Mouse (Mus musculus) layer of hippocampus, postnatal 14 days (tissue): ENCODE data around the gene Gmds. TPM values are rescaled to one million over a fixed set of nuclear protein-coding genes. Genes with fewer than 3 reads are reported as not detected.

ENCODE experiments used
- DNase-seq, 2 experiments: peaks; one replicate each; pipeline ENCODE4 v3.0.0; 2021 to 2022; ENCODE audit warnings: low spot score in 2 of 2, mixed read lengths in 1 of 2
- total RNA-seq, 2 experiments: library from RNA; stranded (reverse); gene quantifications; 2 replicates each; pipeline ENCODE4 v1.2.3; 2021

The Gmds gene
- total RNA-seq, 2 experiments from 2014 or later: 15.8 to 18.0 TPM

DNA sequence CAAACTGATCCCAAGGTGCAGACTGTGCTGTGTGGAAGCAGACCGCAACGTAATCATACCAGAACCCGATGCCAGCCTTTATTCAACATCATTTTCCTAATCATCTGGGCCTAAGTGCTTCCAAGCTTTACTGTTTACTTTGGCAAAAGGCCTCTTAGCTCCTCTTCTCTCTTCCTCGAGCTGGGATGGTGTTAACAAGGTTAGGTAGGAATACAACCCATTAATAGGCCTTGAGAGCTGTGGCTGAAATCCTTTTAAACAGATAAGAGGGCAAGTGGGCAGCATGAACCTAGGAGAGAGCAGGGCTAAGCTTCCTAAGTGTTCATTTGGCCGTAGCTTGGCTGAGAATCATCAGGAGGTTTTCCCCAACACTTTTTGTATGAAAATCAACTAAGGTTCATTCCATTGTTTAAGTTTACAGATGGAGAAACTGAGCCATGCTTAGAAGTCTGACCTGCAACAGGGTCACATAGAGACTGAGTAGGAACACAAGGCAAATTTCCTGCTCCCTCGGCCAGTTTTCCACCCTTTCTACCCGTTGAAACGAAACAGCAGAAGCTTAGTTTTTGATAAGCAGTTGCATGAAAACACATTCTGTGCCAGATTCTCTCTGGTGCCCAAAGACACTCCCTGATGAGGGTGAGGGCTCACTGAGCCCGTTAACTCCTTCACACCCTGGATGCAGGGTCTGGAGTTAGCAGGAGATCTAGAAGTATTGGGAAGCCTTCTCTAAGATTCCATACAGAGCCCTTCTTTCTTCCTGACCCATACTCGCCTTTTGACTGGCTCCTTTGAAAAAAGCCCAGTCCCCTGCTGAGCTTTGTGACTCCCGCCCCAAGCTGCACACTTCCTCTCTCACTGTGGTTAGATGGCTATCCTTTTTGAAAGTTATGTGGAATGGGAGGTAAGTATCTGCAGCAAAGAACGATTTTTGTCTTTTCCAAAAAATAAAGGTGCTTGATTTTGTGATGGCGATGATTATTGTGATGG lies 379.9 kb downstream of the Gmds start:
- no peak for DNase-seq

DNA sequence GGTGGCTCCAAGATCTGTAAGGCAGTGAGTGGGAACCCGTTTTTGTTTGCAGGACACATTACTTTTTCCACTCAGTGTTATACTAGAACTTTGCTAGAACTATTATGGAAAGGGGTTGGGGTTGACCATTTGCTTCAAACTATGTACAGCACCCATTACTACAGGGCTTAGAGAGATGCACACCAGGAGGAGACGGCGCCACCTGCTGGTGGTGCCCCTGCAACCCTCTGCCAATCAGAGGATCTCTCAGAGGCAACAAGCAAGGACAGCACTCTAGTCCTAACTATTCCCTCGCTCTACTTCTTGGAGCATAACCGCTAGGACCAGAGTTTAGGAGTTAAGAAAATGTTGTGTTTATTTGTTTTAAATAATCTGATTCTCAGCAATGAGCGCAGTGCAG lies 382.0 kb downstream of the Gmds start:
- no peak for DNase-seq

DNA sequence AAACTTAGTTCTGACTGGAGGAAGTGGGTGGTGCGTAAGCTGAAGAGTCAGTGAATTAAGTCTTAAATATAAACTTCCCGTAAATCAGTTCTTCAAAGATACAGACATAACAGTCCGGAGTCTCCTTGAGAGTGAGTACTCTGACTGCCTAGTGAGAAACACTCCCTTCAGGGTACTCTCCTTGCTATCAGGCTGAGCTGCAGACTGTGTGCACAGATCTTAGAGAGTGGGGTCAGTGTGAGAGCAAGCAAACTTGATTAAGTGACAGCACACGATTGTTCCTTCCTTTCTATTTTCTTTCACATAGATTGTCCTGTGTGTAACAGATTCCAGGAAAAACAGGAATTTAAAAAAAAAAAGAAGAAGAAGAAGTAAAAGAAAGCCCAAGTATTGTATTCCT lies 382.4 kb downstream of the Gmds start:
- DNase-seq: no peak

DNA sequence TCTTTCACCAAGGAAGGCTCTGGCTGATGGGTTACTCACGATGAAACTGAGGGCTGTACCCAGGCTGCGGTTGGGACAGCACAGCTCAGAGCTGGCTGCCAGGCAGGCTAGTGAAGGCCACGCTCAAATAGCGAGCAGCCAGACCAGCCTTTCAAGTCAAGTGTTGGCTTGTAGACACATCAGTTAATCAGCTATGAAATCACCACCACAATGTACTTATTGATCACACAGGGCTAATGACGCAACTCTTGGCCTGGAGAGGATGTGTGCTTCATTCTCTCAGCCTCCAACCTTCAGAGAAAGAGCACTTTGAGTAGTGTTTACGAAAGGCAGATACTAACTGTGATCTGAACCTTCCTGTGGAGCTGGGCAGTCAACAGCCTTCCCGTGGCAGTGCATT lies 383.4 kb downstream of the Gmds start:
- DNase-seq: peak in 1 of 2 experiments; percentile 8

DNA sequence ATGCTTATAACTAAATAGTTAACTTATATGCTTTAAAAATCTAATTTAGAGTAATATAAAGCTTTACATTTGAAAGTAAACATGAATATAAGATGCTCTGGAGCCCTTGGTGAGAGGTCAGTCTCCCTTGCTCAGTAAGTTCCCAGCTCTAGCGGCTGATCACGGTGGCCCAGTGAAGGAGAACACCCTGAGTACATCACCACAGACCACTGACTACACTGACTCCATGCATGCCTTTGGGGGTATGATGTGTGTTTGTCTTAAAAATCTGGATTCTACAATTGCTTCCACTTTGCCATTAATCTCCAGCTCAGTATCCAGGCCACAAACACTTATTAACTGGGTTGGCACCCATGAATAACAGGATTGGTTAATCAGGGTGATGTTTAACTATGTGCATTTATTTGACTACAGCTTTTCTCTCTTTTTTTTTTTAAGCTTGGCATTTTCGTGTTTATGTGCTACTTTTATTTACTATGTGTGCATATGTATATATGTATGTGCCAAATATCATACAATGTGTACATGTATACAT lies 393.8 kb downstream of the Gmds start:
- DNase-seq: no peak

DNA sequence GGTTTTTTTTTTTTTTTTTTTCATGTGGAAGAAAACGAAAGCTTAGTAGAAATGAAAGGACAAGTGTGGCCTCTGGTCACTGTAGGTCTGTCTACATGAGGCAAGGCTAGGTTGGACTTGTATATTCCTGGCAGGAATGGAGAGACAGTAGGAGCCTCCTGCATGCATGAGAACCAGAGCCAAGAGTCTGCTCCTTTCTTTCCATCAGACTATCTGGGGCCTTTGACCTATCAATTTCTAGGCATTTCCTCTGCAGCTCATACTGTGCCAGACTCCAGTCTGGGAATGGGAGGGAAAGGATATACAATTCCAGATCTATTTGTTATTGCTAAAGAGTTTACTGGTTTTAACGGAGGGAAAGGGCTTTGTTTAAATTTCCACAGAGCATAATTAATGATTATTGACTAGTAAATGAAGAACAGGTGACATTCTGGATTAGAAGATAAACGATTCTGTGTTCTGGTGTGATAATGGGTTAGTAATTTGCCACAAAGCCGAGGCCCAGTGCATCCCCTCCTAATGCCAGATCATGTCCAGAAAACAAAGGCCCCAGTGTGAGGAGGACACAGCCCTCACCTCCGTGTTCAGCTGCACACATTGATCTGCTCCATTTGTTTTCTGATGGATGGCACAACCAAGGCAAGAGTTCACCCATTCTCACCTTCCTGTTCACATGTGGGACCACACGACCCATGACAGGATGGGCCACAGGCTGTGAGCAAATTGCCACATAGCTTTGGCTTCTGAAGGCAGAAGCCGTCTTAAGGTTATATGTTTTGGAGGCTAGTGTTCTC lies 394.9 kb downstream of the Gmds start:
- DNase-seq: no peak

DNA sequence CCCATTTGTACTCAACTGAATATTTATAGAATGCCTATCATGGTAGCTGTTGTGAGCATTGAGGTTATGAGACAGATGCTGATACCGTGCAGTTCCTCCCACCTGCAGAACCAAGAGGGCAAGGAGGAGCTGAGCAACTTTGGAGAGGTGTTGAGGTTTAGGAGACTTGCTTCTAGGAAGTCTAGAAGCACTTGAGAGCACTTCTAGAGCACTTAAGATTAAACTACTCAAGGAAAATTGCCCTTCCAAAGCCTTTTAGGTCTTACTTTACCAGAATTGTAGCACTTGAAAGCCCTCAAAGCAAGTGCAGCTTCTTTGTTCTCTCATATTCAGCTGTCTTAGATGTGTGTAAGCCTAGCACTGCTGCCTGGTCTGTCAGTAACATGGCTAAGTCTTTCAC lies 409.2 kb downstream of the Gmds start:
- no peak for DNase-seq

DNA sequence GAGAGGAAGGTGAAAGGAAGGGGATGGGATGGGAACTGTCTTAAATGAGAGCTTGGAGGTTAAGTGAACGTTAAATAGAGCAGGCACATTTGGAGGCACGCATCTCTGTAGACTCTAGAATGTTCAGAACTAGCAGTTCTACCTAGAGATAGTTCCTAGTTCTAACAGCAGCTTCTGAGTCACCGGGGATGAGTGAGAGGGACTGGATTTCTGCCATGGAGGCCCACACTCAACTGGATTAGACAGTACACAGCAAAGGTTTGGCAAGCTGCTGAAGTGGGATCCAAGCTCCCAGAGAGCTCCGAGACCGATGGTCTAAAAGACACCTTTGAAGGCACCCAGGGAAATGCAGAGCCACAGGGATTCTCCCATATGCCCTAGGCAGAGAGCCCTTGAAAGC lies 411.9 kb downstream of the Gmds start:
- peak in 1 of 2 experiments; percentile 12 for DNase-seq

DNA sequence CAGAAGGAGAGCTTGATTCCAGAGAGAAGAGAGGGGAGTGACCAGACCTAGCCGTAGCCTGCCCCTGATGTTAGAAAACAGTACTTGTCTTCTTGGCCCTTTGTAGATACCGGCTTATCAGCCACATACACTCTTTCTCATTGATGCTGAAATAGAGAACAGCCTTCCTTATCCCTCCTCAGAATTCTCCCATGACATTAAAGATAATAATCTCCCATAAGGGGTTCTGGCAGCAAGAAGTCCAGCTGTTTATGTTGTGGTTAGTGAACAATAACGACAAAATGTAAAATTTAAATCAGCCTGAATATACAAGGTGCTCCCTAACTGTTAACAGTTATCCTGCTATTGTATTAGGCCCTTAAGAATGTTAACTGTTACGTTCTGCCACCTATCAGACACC lies 414.0 kb downstream of the Gmds start:
- DNase-seq: no peak

DNA sequence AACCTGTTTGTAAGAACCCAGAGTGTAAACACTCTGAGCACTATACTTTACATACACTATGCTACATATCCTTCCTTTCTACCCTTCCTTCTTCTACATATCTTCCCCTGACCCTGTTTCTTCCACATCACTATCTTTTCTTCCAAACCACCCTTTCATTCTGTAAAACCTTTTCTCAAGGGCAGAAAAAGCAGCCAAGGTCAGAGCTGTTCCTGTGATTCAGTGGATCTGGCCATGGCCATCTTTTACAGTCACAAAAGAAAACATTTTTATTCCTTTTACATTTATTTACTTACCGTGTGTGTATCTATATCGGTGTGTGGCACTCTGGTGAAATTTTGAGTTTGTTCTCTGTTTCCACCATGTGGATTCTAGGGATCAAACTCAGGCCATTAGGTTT lies 418.8 kb downstream of the Gmds start:
- DNase-seq: no peak

DNA sequence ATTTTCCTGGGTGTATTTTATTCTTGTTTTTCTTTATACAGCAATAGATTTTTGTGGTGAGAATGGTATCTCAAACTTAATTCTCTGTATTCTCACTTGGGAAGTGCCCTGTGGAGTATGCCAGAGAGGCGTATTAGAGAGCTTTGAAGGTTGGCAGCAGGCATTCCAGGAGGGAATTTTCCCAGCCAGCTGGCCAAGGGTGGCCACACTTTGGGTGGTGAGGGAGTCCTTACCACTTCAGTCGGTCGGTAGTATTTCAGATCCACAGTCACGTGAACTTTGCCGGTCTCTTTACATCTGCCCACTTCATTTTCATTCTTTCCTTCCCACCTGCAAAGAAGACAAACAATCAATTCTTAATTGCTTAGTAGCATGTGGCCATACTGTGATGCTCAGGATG lies 421.2 kb downstream of the Gmds start:
- DNase-seq: no peak

DNA sequence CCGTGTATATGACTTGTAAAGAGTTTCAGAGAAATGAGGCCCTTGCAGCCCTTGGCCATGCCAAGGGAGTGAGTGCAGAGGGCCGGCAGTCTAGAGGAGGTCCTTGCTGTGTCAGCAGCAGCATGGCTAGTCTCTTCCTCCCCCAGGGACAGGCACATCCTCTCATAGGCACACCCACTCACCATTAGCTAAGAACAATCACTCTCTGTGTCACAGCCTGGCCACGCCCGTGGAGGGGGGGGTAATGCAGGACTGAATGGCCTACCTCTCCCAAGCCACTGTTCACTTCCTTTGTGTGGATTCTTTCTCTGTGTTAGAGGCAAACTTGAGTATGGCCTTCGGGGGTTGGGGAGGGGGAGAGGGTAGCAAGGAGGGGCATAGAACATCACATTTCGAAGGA lies 422.8 kb downstream of the Gmds start:
- no peak for DNase-seq

DNA sequence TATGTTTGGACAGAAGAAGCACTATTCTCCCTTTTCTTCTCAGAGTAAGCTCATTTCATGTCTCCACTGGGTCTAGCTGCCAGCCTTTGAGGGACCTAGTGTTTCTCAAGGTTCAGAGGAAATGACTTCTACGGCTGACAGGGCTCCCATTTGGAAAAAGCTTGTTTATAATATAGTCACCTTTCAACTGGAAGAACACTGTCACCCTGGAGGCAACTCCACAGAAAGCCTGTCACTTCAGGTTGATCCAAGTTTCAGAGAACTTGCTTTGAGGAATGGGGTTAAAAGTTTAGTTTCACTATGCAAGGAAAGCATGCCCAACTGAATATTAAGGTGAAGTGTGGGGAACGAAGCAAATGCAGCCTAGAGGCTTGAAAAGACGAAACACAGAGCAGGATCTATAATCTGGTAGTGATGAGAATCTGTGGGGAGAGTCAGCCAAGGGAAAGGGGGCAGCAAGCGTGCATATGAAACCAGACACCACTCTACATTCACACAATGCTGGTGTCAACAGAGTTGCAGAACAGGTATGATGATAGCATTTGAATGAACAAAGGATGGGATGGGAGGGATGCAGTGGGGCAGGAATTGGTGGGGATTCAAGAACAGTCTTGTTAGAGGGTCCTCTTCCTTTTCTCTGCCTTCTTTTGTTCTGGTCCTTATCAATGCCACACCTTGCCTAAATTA lies 423.5 kb downstream of the Gmds start:
- no peak for DNase-seq

DNA sequence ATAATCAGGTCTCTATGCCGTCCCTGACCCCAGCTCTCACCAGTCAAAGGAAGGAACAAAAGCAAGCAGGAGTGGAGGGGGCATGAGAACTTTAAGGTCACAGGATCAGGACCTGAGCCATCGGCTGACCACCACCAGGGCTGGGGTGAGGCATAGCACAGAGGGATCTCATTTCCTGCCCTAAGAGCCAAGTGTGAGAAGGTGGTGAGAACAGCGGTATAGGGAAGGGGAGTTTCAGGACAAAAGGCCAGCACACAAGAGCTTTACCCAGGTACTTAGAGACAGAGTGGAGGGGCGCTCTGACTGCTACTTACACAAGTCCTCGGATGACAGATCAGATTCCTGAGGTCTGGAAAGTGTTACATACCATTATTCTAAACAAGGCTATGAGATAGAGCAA lies 426.6 kb downstream of the Gmds start:
- DNase-seq: no peak

DNA sequence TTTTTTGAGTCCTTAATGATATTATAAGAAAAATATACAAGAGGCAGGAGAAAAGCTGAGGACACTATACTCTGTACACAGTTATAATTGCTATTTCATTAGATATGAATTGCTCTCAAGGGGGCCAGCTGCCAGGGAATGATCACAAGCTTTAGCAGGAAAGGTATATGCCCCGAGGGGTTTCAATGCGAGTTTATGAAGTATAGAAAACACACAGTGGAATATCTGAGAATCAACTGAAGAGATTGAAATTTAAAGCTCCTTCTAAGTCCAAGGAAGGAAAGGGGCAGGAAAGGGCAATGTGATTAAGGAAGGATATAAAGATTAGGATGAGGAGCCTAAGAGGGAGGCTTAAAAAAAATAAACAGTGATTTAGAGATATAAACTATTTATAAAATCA lies 427.2 kb downstream of the Gmds start:
- DNase-seq: no peak

DNA sequence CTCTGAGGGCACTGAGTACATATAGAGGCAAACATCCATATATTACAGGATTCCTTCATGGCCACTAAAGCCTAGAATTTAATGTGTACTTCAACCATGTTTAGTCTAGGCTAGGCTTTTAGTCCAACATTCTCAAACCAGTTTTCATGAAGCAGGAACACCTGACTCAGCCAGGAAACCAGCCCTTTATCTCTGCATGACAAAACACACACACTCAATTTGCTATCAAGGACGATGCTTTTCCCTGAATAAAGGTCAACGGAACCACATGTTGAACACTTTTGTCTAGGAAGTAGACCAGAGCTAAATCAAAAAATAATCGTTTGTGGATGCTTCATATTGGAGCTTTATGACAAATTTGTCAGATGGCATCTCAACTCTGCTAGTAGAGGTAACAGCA lies 429.5 kb downstream of the Gmds start:
- no peak for DNase-seq

DNA sequence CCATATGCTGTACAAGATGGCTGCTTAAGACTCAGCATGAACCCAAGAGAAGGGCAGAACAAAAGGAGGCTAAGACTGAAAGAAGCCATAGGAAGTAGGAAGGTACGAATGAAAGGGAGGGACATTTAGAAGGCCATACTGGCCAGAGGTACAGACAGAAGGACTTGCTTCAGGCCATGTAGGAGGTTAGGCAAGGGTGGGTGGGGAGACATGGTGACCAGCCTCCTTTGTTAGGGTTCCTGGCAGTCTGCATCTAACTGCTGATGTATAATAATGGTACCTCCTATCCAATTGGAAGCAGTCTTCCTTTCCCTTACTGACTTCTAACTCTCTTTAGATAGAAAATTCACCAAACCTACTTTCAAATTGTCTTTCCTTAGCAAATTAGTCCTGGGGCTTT lies 432.0 kb downstream of the Gmds start:
- no peak for DNase-seq

DNA sequence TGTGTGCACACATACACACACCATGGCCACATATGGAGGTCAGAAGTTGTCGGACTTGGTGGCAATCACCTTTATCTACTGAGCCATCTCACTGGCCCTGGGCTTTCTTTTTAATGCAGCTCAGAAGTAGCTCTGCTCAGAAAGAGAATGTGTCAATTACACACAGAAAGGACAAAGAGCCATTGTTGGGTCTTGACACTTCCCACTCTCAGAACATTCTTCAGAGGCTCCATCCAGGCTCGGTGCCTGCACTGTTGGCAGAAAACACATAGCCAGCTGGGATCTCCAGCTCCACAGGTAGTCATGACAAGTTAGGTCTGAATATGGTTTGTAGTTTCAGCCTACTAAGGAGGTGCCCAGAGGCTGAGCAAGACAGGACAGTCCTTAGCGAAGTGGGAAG lies 438.3 kb downstream of the Gmds start:
- no peak for DNase-seq

DNA sequence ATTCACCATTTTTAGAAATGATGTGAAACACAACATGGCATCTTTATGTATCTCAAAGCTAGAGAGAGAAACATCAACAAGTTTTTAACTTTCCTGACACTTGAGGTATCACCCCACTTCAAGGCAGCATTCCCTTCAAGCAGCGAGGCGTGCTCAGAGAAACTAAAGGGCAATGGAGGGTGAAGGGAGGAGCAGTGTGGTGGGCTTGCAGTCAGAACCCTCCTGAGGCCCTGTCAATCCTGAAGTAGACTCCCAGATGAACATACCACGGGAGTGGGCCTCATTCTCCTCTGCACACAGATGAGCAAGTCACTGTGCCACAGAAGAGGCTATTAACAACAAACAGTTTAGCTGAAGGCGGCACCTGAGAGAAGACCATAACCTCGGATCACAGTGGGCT lies 439.1 kb downstream of the Gmds start:
- no peak for DNase-seq

DNA sequence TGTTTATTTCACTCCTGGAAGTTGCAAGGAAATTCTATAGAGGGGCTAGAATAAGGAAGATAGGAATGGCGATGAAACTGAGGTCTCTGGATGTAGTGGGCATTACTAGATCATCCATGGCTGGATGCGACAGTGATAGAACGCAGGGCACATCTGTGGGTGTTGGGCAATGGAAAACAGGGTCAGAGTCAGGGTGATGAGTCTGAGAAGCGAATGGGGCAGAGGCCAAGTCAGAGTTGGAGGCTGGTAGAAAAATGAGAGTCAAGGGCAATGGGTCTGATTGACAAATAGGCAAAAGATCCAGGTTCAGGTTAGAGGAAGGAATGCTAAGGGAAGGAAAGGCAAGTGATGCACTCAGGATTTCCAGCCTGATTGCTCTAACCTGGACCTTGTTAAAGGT lies 441.0 kb downstream of the Gmds start:
- no peak for DNase-seq

DNA sequence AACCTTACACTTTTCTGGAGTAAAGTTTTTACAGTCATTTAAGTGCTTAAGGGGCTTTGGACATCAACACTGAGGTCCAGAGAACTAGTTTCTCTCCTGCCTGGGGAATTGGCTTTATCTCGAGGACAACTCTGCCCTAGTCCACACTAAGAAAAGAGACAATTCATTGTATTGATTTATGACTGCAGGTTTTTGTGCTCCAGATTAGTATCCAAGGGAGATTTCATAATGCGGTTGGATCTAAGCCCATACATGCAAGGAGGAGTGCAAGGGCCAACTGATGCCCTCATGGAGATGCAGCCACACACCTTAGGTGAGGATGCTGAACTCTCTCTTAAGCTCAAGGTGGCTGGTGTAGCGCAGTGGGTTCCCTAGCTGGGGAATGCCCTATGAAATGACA lies 444.0 kb downstream of the Gmds start:
- no peak for DNase-seq
